Mouse (Mus musculus) G1E (cell line): ENCODE measurements around the gene Crybg1.

Source experiments
- CTCF ChIP-seq: IDR thresholded peaks from 2 replicates; pipeline ENCODE4 v1.5.1; 2012; ENCODE audit warnings: low read depth, low read length, inconsistent platforms, mixed read lengths
- GATA1 ChIP-seq: IDR thresholded peaks from 2 replicates; pipeline ENCODE4 v1.6.1; 2012; ENCODE audit warnings: borderline replicate concordance, low read length, inconsistent platforms, mixed read lengths
- GATA2 ChIP-seq: IDR thresholded peaks from 2 replicates; pipeline ENCODE4 v1.6.1; 2012; ENCODE audit warnings: low read depth, low read length, inconsistent platforms, borderline replicate concordance
- TAL1 ChIP-seq: conservative IDR thresholded peaks from 2 replicates; pipeline ENCODE4 v1.6.1; 2012; ENCODE audit warnings: low read depth, low read length, inconsistent platforms, mixed read lengths

GRCm38 (mm10) chr10:44037918-44038544 lies 110.6 kb downstream of the Crybg1 start:
- TF ChIP-seq CTCF (no peak), TAL1 (no peak), GATA1 (no peak), GATA2 (no peak)
